Mouse (Mus musculus): ENCODE results near the gene Tmsb15b2. TPM values are rescaled to one million over a fixed set of nuclear protein-coding genes. Genes with fewer than 3 reads are reported as not detected.
"Not testable (repeated sequence)": the region's sequence is repeated elsewhere in the genome, so short reads cannot be mapped to it uniquely, and the experiment has no call there.

Tmsb15b2 gene
- 10 to 100 TPM; 10.5 to 23.9 TPM for total RNA-seq (2021)
- long read RNA-seq, transcript Tmsb15b2-201 (3 exons, 450 nt) = major isoform, 5 of 6 reads
- long read RNA-seq, partial matches to known transcripts = 1 of 6 reads
- long read RNA-seq, other reads (novel, unspliced or antisense) = 0 of 6 reads

- DNase-seq (ENCODE audit: low spot score in 2 of 2) = not testable (repeated sequence)
These were observed at the start of gene Tmsb15b2 for GRCm38 (mm10) chrX:136975397-136975796. Tmsb15b2 (minus strand) TSS chrX:136975497.

DNA sequence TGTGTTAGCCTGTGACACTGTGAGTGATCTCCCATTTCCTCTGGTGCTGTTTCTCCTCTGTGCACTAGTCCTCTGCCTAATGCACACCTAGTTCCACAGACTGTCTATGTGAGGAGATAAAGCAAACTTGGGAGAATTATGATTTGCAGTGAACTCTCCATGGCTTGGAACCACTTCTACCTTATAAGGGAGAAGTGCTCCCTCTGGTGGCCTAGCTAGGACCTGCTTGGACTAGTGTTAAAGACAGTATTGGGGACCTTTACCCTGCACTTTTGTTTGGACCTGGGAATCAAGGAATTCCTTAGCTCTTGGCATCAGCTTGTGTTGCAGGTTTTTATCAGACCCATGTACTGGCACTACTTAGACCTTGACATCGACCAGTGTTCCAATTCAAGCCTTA, 44.0 kb upstream of the Tmsb15b2 start:
- DNase-seq (ENCODE audit: low spot score in 2 of 2) = peak in 1 of 2 experiments; percentile 63

DNA sequence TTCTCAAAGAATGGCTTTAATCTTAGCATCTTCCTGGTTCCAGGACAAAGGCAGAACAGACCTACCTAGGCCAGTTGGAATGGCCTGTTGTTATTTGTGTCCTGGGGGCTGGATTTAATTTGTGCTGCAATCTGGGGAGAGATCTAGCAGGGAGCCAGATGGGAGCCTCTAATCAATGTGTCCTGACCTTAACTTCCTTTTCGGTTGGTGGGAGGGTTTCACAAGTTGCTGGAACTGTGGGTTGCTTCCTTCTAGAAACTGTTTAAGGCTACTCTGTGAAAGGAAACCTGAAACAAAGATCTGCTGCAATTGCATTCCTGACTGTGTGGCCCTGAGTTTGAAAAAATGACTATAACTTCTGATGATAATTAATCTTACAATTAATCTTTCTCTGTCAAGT, 42.4 kb upstream of the Tmsb15b2 start:
- DNase-seq (ENCODE audit: low spot score in 2 of 2) = no peak

- peak in 1 of 2 experiments; percentile 70 for DNase-seq (ENCODE audit: low spot score in 2 of 2)
These were observed 39.9 kb upstream of the Tmsb15b2 start for GRCm38 (mm10) chrX:137015099-137015709.

GRCm38 (mm10) chrX:136996256-136996655, 21.0 kb upstream of the Tmsb15b2 start:
- DNase-seq (ENCODE audit: low spot score in 2 of 2) = no peak

- DNase-seq (ENCODE audit: low spot score in 2 of 2) = peak in 1 of 2 experiments; percentile 38
These were observed 18.3 kb upstream of the Tmsb15b2 start for GRCm38 (mm10) chrX:136993641-136994040.

DNA sequence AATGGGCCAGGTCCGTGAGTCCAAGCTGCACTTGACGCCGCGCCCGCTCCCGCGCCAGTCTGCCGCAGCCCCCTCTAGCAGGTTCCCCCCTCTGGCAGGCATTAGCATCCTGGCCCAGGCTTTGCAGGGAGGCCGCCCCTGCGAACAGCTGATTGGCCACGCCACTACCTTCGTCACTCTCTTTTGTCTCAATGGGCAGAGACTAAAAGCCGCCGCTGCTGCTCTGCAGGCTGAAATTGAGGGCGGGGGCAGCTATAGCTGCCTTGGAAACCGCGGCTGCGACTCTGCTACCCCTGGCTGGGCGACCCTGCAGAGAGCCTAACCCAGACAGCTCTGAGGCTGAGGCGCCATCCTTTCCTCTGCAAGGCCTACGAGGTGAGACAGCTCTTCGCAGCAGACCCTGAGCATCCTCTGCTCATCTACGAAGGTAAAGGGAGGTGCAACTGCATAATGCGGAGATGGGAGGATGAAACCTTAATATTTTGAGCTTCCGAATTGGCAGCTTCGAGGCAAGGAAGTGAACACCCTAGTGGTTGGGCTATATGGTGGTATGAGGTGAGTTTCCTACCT, 17.8 kb upstream of the Tmsb15b2 start, which contains the start of gene Zcchc18:
Gene Zcchc18 (plus strand): TSS at position 178 of the 570 bp plus-strand sequence.
- peak; percentile 87 to 90 for DNase-seq (ENCODE audit: low spot score in 2 of 2)

DNA sequence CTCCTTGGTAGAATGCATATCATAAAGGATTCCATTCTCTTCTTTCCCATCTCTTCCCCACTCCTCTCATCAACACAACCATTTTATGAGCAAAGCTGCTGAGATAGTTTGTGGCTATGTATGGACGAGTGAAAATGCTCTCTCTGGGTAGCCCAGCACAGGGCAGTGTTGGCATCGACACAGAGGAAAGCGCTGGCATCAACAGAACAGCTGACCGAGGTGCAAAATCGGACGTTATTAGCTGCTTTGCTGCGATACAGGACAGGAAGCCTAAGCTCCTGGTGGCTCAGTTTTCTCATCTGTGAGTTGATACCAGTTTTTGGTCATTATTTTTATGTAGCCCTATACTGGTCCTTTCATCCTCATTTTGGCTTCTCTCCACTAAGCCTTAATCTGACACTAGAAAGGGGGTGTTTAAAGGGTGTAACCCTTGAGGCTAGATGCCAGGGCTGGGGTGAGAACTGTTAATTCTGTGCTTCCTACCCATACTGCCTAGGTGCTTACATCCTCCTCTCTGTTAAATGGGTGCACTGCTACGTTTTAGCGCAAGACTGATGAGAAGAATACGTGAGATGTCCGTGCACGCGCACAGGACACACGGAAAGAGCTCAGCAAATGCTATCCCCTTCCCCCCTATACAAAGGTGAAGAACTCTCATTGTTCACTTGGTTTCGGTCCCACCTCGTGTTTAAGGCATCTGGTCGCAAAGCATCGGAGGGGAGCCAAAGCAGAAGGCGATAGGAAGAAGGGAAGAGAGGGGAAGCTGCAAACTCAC, 17.1 kb upstream of the Tmsb15b2 start:
- peak in 1 of 2 experiments; percentile 10 for DNase-seq (ENCODE audit: low spot score in 2 of 2)

- no peak for DNase-seq (ENCODE audit: low spot score in 2 of 2)
These were observed 16.0 kb upstream of the Tmsb15b2 start for GRCm38 (mm10) chrX:136991274-136991673.

DNA sequence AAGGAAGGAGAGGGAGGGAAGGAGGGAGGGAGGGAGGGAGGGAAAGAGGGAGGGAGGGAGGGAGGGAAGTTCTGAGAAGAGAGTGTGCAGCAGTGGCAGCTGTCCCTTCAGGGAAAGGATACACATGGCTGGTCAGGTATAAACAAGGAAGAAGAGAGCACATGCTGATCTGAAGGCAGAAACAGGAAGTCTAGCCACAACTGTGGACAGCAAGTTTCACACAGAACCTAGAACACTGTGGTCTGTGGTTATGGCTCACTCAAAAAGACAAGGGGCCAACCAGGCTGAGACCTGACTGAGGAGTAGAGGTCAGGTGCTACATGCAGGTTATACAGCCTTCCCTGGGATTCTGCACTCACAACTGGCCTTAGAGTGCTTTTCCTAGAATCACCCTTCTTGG, 10.7 kb upstream of the Tmsb15b2 start:
- no peak for DNase-seq (ENCODE audit: low spot score in 2 of 2)

DNA sequence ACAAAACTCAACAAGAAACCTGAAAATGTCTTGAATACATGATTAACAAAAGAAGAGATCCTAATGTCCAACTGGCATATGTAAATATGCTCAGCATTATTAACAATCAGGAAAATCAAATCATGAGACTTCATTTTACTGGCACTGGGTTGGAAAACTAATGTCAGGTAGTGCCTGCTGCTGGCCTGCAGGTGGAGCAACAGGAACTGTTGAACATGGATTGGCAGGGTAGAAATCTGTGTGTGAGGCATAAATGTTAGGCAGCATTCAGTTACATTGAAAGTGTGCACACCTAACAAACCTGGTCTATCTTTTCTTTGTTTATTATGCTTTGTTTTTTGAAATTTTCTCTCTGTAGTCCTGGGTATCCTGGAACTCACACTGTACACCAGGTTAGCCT, 3.3 kb upstream of the Tmsb15b2 start:
- DNase-seq (ENCODE audit: low spot score in 2 of 2) = peak in 1 of 2 experiments; percentile 23

- peak in 1 of 2 experiments; percentile 84 for DNase-seq (ENCODE audit: low spot score in 2 of 2)
These were observed 1.3 kb upstream of the Tmsb15b2 start, which contains the start of the genes Tmsb15l and Tmsb15b1 for GRCm38 (mm10) chrX:136976424-136977084. Tmsb15l (minus strand) TSS chrX:136976869. Tmsb15b1 (minus strand) TSS chrX:136976874.

DNA sequence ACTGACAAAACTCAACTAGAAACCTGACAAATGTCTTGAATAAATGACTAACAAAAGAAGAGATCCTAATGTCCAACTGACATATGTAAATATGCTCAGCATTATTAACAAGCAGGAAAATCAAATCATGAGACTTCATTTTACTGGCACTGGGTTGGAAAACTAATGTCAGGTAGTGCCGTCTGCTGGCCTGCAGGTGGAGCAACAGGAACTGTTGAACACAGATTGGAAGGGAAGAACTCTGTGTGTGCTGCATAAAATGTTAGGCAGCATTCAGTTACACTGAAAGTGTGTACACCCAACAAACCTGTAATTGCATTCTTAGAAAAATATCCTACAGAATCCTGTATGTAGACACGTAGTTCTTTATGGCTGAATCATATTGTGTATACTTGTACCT, 15.6 kb downstream of the Tmsb15b2 start:
- peak in 1 of 2 experiments; percentile 14 for DNase-seq (ENCODE audit: low spot score in 2 of 2)

- not testable (repeated sequence) for DNase-seq (ENCODE audit: low spot score in 2 of 2)
These were observed 17.0 kb downstream of the Tmsb15b2 start for GRCm38 (mm10) chrX:136958300-136958699.

- peak; percentile 73 to 83 for DNase-seq (ENCODE audit: low spot score in 2 of 2)
These were observed 17.6 kb downstream of the Tmsb15b2 start for GRCm38 (mm10) chrX:136957583-136958279.

- no peak for DNase-seq (ENCODE audit: low spot score in 2 of 2)
These were observed 37.3 kb downstream of the Tmsb15b2 start for GRCm38 (mm10) chrX:136937985-136938384.

GRCm38 (mm10) chrX:136927031-136927430, 48.3 kb downstream of the Tmsb15b2 start, which contains the start of gene H2bfm:
H2bfm (plus strand) TSS chrX:136927325.
- no peak for DNase-seq (ENCODE audit: low spot score in 2 of 2)

GRCm38 (mm10) chrX:136925863-136926262, 49.4 kb downstream of the Tmsb15b2 start:
- no peak for DNase-seq (ENCODE audit: low spot score in 2 of 2)
